Mouse (Mus musculus) myocyte (in vitro differentiated cells): Measurements from ENCODE around the gene Rad51b. TPM values are rescaled to one million over a fixed set of nuclear protein-coding genes. Genes with fewer than 3 reads are reported as not detected.

ENCODE experiments used
- H3K27me3 ChIP-seq: one replicate; pipeline ENCODE4 v1.6.1; 2011; ENCODE audit not compliant: control insufficient read depth, insufficient read depth, insufficient read length
- H3K36me3 ChIP-seq: one replicate; pipeline ENCODE4 v1.6.1; 2011; ENCODE audit not compliant: control insufficient read depth, insufficient read depth
- H3K4me2 ChIP-seq: one replicate; pipeline ENCODE4 v1.6.1; 2011; ENCODE audit warnings: low read depth, control low read depth
- H3K4me3 ChIP-seq: one replicate; pipeline ENCODE4 v1.5.1; 2011; ENCODE audit warnings: mild to moderate bottlenecking, control low read depth, moderate library complexity
- H3K79me2 ChIP-seq: one replicate; pipeline ENCODE4 v1.6.1; 2011; ENCODE audit not compliant: control insufficient read depth, insufficient read depth
- H3ac ChIP-seq: one replicate; pipeline ENCODE4 v1.6.1; 2011; ENCODE audit not compliant: control insufficient read depth, insufficient read length
- CEBPB ChIP-seq: IDR thresholded peaks from 2 replicates; pipeline ENCODE4 v1.6.1; 2011; ENCODE audit warnings: mild to moderate bottlenecking, moderate library complexity; ENCODE audit not compliant: poor library complexity, insufficient read depth, severe bottlenecking
- E2F4 ChIP-seq: IDR thresholded peaks from one replicate; pipeline ENCODE4 v1.6.1; 2011; ENCODE audit warnings: mild to moderate bottlenecking, control low read depth, moderate library complexity; ENCODE audit not compliant: insufficient read depth
- MAX ChIP-seq: IDR thresholded peaks from one replicate; pipeline ENCODE4 v1.6.1; 2011; ENCODE audit warnings: low read depth, mild to moderate bottlenecking, control low read depth
- MYOD1 ChIP-seq, 3 experiments: IDR thresholded peaks; one replicate each; pipeline ENCODE4 v1.6.1; 2011; ENCODE audit warnings: control low read depth in 2 of 3, low read depth in 2 of 3, mild to moderate bottlenecking in 2 of 3, moderate library complexity in 1 of 3; ENCODE audit not compliant: insufficient read length in 2 of 3, control insufficient read depth in 1 of 3
- MYOG ChIP-seq, 3 experiments: IDR thresholded peaks; one replicate each; pipeline ENCODE4 v1.6.1; 2011; ENCODE audit warnings: control low read depth in 2 of 3, low read depth in 2 of 3, mild to moderate bottlenecking in 2 of 3; ENCODE audit not compliant: insufficient read length in 2 of 3, control insufficient read depth in 1 of 3, insufficient read depth in 1 of 3
- POLR2A ChIP-seq: IDR thresholded peaks from one replicate; pipeline ENCODE4 v1.6.1; 2011; ENCODE audit warnings: low read depth, mild to moderate bottlenecking, control low read depth, moderate library complexity; ENCODE audit not compliant: insufficient read length
- POLR2AphosphoS2 ChIP-seq: IDR thresholded peaks from one replicate; pipeline ENCODE4 v1.6.1; 2011; ENCODE audit warnings: low read depth, control low read depth; ENCODE audit not compliant: insufficient read length
- REST ChIP-seq: IDR thresholded peaks from one replicate; pipeline ENCODE4 v1.6.1; 2011; ENCODE audit warnings: mild to moderate bottlenecking, control low read depth, moderate library complexity; ENCODE audit not compliant: insufficient read depth, insufficient read length
- SRF ChIP-seq: IDR thresholded peaks from one replicate; pipeline ENCODE4 v1.6.1; 2011; ENCODE audit warnings: low read depth; ENCODE audit not compliant: control insufficient read depth, insufficient read length
- TCF12 ChIP-seq: IDR thresholded peaks from one replicate; pipeline ENCODE4 v1.6.1; 2011; ENCODE audit warnings: mild to moderate bottlenecking, control low read depth; ENCODE audit not compliant: poor library complexity, insufficient read depth, severe bottlenecking
- TCF3 ChIP-seq: IDR thresholded peaks from one replicate; pipeline ENCODE4 v1.6.1; 2011; ENCODE audit warnings: low read depth, control low read depth; ENCODE audit not compliant: insufficient read length
- USF1 ChIP-seq: IDR thresholded peaks from one replicate; pipeline ENCODE4 v1.6.1; 2011; ENCODE audit warnings: low read depth, mild to moderate bottlenecking, control low read depth, moderate library complexity
- polyA plus RNA-seq: library from polyadenylated mRNA; unstranded; fragments of >200 nt; fragmentation: generic; extraction: Trizol; gene quantifications from one replicate; pipeline ENCODE4 v1.2.1, GENCODE M21; 2012; ENCODE audit warnings: missing spikeins

Gene Rad51b
- polyA plus RNA-seq, 1 experiment = 1.8 TPM

GRCm38 (mm10) chr12:79364284-79364683 is 67.2 kb downstream of the Rad51b start:
- no peak overlapping the region for H3K4me2 ChIP-seq
- no peak overlapping the region for H3K4me3 ChIP-seq

GRCm38 (mm10) chr12:79368818-79369217 is 71.7 kb downstream of the Rad51b start:
- no peak overlapping the region for H3K4me3 ChIP-seq
- no peaks in the 10 kb centered on the region for H3K36me3 ChIP-seq
- no peaks in the 10 kb centered on the region for H3K79me2 ChIP-seq
- H3ac ChIP-seq = no peak overlapping the region
- H3K4me2 ChIP-seq = no peak overlapping the region
- TF ChIP-seq SRF (no peak), MYOG (IDR thresholded peaks at IDR 0.05; ENCODE audit: control insufficient read depth in 1 of 3, insufficient read depth in 1 of 3, insufficient read length in 2 of 3, low read depth in 2 of 3) (no peak), POLR2A (no peak), MYOD1 (IDR thresholded peaks at IDR 0.05; ENCODE audit: control insufficient read depth in 1 of 3, insufficient read length in 2 of 3, low read depth in 2 of 3) (no peak), USF1 (no peak), POLR2AphosphoS2 (no peak), CEBPB (no peak), E2F4 (no peak), TCF12 (no peak), TCF3 (no peak)
- H3K27me3 ChIP-seq = no peaks in the 10 kb centered on the region

More at GRCm38 (mm10) chr12:79364284-79364683, 67.2 kb downstream of the Rad51b start:
- Histone ChIP-seq H3K36me3 (no peaks in the 10 kb centered on the region), H3K79me2 (no peaks in the 10 kb centered on the region), H3ac (no peak overlapping the region), H3K27me3 (no peaks in the 10 kb centered on the region)
- no peak for TF ChIP-seq TCF3
- TF ChIP-seq MYOD1 (IDR thresholded peaks at IDR 0.05; ENCODE audit: control insufficient read depth in 1 of 3, insufficient read length in 2 of 3, low read depth in 2 of 3) = no peak
- TF ChIP-seq USF1 = no peak
- TF ChIP-seq MAX = no peak
- no peak for TF ChIP-seq POLR2A
- TF ChIP-seq CEBPB = no peak
- TF ChIP-seq REST = no peak
- no peak for TF ChIP-seq POLR2AphosphoS2
- TF ChIP-seq MYOG (IDR thresholded peaks at IDR 0.05; ENCODE audit: control insufficient read depth in 1 of 3, insufficient read depth in 1 of 3, insufficient read length in 2 of 3, low read depth in 2 of 3) = no peak
- TF ChIP-seq TCF12 = no peak
- no peak for TF ChIP-seq SRF
- TF ChIP-seq E2F4 = no peak

GRCm38 (mm10) chr12:79369512-79370165 is 72.6 kb downstream of the Rad51b start:
- no peaks in the 10 kb centered on the region for H3K36me3 ChIP-seq
- no peaks in the 10 kb centered on the region for H3K79me2 ChIP-seq
- H3K4me2 ChIP-seq = no peak overlapping the region
- no peaks in the 10 kb centered on the region for H3K27me3 ChIP-seq
- no peak overlapping the region for H3ac ChIP-seq
- no peak for TF ChIP-seq POLR2A
- no peak for TF ChIP-seq USF1
- TF ChIP-seq E2F4 = no peak
- TF ChIP-seq MYOD1 (IDR thresholded peaks at IDR 0.05; ENCODE audit: control insufficient read depth in 1 of 3, insufficient read length in 2 of 3, low read depth in 2 of 3) = no peak
- TF ChIP-seq CEBPB = no peak
- TF ChIP-seq TCF3 = no peak
- TF ChIP-seq MAX = no peak
- no peak for TF ChIP-seq MYOG (IDR thresholded peaks at IDR 0.05; ENCODE audit: control insufficient read depth in 1 of 3, insufficient read depth in 1 of 3, insufficient read length in 2 of 3, low read depth in 2 of 3)
- no peak for TF ChIP-seq POLR2AphosphoS2
- no peak for TF ChIP-seq SRF
- no peak for TF ChIP-seq REST
- H3K4me3 ChIP-seq = no peak overlapping the region

- Histone ChIP-seq H3K4me3 (no peak overlapping the region), H3K27me3 (no peaks in the 10 kb centered on the region), H3K36me3 (no peaks in the 10 kb centered on the region), H3ac (no peak overlapping the region), H3K79me2 (no peaks in the 10 kb centered on the region), H3K4me2 (no peak overlapping the region)
- TF ChIP-seq CEBPB (no peak), MYOG (IDR thresholded peaks at IDR 0.05; ENCODE audit: control insufficient read depth in 1 of 3, insufficient read depth in 1 of 3, insufficient read length in 2 of 3, low read depth in 2 of 3) (no peak), MAX (no peak), TCF12 (no peak), POLR2A (no peak), REST (no peak), MYOD1 (IDR thresholded peaks at IDR 0.05; ENCODE audit: control insufficient read depth in 1 of 3, insufficient read length in 2 of 3, low read depth in 2 of 3) (no peak), TCF3 (no peak), POLR2AphosphoS2 (no peak), SRF (no peak)
These were observed 75.6 kb downstream of the Rad51b start for GRCm38 (mm10) chr12:79372697-79373096.

- no peaks in the 10 kb centered on the region for H3K36me3 ChIP-seq
- H3K27me3 ChIP-seq = no peaks in the 10 kb centered on the region
- no peak overlapping the region for H3K4me3 ChIP-seq
- no peak for TF ChIP-seq MAX
- no peak for TF ChIP-seq E2F4
- no peak for TF ChIP-seq POLR2A
- no peak for TF ChIP-seq CEBPB
- no peak for TF ChIP-seq MYOG (IDR thresholded peaks at IDR 0.05; ENCODE audit: control insufficient read depth in 1 of 3, insufficient read depth in 1 of 3, insufficient read length in 2 of 3, low read depth in 2 of 3)
- H3ac ChIP-seq = no peak overlapping the region
- H3K79me2 ChIP-seq = no peaks in the 10 kb centered on the region
- no peak overlapping the region for H3K4me2 ChIP-seq
These were observed 80.3 kb downstream of the Rad51b start for GRCm38 (mm10) chr12:79377378-79377777.
